Mouse (Mus musculus): Measurements from ENCODE around the gene Zfp385b.
"Not testable (repeated sequence)": the region's sequence is repeated elsewhere in the genome, so short reads cannot be mapped to it uniquely, and the experiment has no call there.

Zfp385b gene

DNA sequence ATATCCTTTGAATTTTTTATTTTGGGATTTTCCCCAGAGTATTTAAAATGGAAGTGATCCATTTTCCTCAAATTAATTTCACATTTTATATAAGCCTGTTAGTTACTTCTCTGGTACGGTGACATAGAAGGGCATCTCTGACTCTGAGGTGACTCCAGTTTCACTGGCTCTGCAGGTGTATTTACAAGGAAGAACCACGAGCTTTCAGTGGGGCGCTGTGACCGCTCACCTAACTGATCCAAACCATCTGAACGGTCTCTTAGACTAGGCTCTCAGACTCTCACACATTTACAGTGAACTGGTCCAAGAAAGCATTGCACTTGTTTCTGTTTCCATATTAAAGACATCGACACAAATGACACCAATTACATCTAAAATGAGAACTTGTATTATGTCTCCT lies 361.0 kb downstream of the Zfp385b start:
- peak; percentile 21 for DNase-seq (ENCODE audit: low spot score)

- DNase-seq (ENCODE audit: low spot score), result peak; percentile 9
Measured at GRCm38 (mm10) chr2:77457120-77457519, 362.3 kb downstream of the Zfp385b start.

- DNase-seq (ENCODE audit: low spot score), result peak; percentile 73
Measured at GRCm38 (mm10) chr2:77456602-77457001, 362.8 kb downstream of the Zfp385b start.

DNA sequence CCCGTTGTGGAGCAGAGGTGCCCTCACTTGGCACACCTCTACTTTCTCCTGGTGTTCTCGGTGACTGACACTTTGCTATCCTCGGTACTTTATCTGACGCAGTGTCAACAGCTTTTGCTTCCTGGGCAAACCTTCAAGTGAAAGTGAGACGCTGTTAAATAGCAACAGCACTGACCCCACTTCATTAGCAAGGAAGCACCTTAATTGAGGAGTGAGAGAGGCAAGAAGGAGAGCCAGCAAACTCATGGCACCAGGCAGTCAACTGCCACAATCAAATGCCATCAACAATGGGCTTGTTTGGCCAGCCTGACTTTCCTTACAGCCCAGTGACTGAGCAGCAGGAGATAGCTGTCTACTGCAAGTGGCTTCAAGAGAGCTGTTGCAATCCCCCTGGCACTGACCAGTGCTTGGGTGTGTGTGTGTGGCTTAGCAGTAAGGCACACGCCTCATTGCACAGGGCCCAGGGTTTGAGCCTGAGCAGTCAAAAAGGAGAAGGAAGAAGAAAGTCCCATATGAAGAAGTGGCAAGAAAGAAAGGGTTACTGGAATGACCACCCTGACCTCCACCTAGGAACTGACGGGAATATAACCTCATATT lies 365.0 kb downstream of the Zfp385b start:
- DNase-seq (ENCODE audit: low spot score), result no peak

DNA sequence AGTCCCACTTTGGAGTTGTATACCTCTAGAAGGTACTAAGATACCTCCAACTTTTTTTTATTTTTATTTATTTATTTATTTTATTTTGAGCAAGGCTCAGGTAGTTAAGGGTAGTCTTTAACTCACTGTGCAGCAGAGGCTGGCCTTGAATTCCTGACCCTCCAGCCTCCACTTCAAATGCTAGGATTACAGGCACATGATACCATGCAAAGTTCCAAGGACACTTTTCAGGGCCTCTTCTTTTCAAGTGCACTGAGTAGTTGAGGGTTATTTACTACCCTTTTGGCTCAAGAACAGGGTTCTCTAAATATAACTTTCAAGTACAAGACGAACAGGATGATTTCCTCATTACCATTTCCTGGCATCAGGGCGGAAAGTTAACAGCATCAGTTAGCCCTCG lies 365.7 kb downstream of the Zfp385b start:
- no peak for DNase-seq (ENCODE audit: low spot score)

- DNase-seq (ENCODE audit: low spot score), result not testable (repeated sequence)
Measured at GRCm38 (mm10) chr2:77450017-77450416, 369.4 kb downstream of the Zfp385b start.

DNA sequence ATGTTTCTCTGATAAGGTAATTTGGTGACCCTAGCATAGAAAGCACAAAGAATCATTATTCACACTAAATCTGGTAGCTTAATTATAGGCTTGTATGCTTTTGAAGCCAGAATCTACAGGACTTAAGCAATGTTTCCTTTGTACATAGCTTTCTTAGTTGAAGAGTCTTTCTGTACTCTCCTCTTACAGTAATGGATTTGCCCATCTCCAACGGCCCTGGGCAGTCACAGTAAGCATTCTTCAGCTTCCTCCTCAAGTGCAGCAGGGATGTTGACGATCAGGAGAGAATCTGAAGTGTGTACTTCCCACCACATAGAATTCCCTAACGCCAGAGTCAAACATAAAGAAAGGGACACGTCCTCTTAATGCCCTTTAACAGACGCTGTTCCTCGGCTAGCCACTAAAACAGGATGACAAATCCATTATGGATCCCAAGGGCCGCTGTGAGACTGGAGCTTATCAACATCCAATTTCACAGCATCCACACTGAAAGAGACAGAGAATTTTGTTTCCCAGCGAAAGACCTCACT lies 370.4 kb downstream of the Zfp385b start:
- DNase-seq (ENCODE audit: low spot score), result no peak

- no peak for DNase-seq (ENCODE audit: low spot score)
Measured at GRCm38 (mm10) chr2:77444282-77444681, 375.2 kb downstream of the Zfp385b start.

- no peak for DNase-seq (ENCODE audit: low spot score)
Measured at GRCm38 (mm10) chr2:77440591-77440990, 378.8 kb downstream of the Zfp385b start.

DNA sequence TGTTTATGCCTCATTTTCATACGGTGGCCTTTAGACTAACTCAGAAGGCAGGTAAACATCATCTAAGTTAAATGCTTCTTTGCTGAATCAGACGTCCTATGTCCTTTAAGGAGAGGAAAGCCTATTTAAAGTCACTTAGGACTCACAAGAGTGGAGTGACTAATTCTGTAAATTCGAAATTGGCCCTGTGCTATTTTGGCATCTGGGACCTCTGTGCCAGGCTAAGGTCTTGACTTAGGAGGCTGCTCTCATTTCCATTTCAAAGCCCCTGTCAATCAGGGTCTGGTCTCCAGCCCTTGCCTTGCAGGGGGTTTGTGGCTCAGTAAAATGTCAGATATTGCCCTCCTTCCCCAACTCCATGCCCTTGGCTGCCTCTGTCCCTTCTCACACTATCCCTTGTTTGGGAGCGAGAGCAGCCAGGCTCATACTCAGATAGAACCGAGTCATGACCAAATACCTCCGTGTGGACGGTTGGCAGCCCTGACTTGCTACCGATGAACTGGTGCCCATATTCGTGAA lies 383.1 kb downstream of the Zfp385b start:
- no peak for DNase-seq (ENCODE audit: low spot score)

DNA sequence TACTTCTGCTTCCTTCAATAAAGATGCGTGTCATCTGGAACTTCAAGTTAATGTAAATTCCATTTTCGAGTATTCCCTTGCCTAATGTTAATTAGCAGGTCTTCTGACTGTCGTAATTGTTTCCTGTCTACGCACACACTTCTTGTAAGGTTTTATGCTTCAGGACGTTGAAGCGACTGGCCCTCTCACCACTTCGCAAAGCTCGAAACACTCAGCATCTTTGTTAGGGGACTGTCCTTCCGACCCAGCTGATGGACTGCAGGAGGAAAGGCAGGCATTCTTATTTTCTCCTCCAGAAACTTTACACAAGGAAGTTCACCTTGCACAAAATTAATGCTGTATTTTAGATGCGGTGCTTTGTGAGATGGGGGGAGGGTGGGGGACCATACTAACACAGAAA lies 400.0 kb downstream of the Zfp385b start:
- no peak for DNase-seq (ENCODE audit: low spot score)

GRCm38 (mm10) chr2:77418078-77418477 lies 401.4 kb downstream of the Zfp385b start:
- no peak for DNase-seq (ENCODE audit: low spot score)

DNA sequence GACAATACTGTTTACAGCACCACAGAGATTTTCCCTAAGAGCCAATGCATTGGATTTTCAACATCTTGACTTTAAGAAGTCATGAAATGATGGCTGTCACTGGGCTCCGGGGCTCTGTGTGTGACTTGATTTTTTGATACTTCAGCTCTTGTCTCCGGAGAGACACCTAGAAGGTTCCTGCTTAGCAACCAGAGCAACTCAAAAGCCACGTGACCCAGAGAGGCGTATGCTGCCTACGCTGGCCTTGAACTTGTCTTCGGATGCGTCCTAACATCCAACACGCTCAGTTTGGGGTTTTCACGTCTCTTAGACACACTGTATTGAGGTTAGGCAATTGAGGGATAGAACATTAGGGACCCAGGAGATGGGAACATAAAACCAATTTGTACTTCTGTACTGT lies 407.3 kb downstream of the Zfp385b start:
- DNase-seq (ENCODE audit: low spot score), result no peak

DNA sequence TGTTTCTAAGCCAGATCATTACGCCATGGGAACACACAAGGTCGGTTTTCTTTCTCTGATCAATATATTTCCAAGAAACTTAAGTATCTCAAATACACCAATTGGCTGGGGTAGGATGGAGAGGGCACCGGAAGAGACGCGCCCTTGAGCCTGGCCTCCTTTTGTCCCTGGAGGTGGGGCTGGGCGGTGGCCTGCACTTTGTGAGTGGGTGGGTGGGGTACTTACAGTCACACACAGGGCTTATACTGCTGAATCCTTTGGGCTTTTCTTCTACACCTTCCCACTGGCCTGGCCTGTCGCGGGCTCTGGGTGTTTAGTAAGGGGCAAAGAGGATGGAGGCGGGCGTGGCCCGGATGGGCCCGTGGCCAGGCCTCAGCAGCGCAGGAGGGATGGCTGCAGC lies 407.8 kb downstream of the Zfp385b start:
- no peak for DNase-seq (ENCODE audit: low spot score)

- DNase-seq (ENCODE audit: low spot score), result no peak
Measured at GRCm38 (mm10) chr2:77409521-77410135, 409.8 kb downstream of the Zfp385b start.

GRCm38 (mm10) chr2:77408972-77409371 lies 410.5 kb downstream of the Zfp385b start:
- no peak for DNase-seq (ENCODE audit: low spot score)

DNA sequence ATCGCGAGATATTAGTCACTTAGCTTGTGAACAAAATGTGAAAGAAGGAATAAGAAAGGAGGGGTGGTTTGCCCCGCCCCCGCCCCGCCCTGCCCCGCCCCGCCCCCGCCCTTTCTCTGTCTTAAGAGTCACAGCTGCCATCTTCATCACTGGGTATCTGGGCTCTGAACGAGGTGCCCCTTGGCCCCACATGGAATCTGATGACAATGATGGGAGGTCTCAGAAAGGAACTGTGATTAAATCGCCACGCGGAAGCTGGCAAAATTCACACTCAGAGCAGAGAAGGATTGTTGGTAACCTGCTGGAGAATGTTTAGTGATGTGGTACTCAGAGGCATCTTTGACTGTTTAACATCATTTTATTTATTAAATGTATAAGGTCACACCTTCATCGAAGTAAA lies 417.1 kb downstream of the Zfp385b start:
- no peak for DNase-seq (ENCODE audit: low spot score)

GRCm38 (mm10) chr2:77401438-77402235 lies 417.8 kb downstream of the Zfp385b start:
- DNase-seq (ENCODE audit: low spot score), result peak; percentile 44

DNA sequence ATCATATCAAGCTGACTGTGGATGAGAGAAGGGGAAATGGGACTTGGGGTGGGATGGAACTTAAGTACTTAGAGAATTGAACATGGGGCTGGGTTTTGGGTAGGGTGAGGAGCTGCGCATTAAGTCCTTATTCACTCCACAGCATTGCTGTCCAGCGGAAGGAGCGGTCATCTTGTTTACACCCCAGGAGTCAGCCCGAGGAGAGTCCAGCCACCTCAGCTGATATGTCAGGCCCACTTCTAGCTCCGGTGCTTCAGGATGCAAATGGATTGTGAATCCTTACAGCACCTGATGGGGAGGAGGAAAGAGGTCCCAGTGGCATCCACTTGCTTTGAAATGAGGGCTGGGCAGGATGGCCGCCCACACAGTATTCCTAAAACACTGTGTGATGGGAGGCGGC lies 425.6 kb downstream of the Zfp385b start:
- no peak for DNase-seq (ENCODE audit: low spot score)

DNA sequence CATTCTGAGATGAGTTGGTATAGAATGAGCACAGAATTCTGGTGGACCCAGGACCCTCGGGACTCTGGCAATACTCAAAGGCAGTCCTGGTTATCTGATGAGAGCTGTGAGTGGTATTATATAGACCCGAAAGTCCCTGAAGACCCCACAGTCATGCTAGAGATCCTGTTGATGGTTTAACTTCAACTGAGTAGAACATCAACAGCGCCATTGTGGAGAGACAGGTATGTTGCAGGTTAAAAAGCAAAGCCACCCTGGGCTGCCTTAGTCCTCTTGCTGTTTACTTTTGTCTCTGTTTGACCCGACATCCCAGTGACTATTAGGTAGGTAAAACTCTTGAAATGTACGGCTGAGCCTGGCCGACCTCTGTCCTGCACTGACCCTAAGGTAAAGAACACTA lies 431.3 kb downstream of the Zfp385b start:
- no peak for DNase-seq (ENCODE audit: low spot score)

- DNase-seq (ENCODE audit: low spot score), result peak; percentile 86
Measured at GRCm38 (mm10) chr2:77386515-77386914, 432.9 kb downstream of the Zfp385b start.

DNA sequence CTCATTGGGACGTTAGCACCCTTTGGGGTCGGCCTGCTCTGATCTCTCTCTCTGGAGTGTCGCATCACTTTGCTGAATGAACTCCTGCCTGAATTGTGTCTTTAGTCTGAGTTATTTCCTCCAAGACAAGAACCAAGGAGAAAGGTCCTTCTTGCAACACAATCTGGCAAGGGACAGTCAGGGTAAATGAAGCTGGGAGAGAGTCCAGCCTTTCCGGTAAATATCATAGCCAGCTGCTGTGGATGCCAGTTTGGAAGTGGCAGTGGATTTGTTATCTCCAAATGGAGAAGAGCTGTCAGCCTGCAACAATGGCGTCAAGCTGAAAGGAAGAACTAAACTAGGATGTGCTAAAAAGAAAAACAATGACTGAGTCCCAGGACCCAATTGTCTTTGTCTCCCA lies 436.7 kb downstream of the Zfp385b start:
- no peak for DNase-seq (ENCODE audit: low spot score)

DNA sequence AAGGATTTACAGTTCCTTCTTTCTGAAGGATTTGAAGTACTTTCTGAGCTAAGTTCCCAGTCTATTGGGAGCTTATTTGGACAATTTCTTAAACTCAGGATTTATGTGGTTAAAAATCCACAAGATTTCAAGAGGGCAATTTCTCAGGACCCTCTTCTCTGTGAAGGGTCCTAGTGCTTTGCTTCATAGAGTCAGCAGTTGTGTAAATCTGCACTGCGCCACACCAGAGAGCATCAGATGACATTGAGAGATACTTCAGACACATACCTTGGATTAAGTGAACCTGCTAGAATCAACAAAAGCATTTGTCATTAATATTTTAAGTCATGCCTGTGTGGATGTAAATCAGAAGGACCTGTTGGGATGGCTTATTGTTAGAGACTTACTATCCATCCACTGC lies 439.5 kb downstream of the Zfp385b start:
- DNase-seq (ENCODE audit: low spot score), result no peak
